Mouse (Mus musculus): ENCODE results near the gene Wdr11.

DNA sequence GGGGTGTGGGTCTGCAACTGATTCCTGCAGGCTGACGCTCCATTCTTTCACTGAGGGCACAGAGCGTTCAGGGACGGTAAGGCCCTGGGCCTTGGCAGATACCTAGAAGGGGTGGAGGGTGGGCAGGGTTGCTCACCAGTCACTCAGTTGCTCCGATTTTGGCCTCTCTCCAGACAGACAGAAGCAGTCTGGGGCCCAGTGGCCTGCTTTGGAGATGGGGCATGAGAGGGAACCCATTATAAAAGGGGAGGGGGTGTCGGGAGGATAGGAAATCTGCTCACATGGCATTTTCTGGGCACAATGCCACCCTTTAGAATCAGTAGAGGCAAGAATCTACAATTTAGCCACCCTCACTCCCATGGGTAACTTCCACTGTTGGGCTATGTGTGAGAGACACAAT is 59.1 kb downstream of the Wdr11 start:
- TF ChIP-seq CTCF (conservative IDR thresholded peaks at IDR 0.05; ENCODE audit: low read length), result no peak
- no peak for TF ChIP-seq NANOG (IDR thresholded peaks at IDR 0.05; ENCODE audit: borderline replicate concordance, low read length)
